Mouse (Mus musculus) cortical plate, adult 2 months (tissue): ENCODE results near the gene Nrap.

Experiments
- CTCF ChIP-seq: fragments of 200-500 bp; IDR thresholded peaks from 2 replicates; pipeline ENCODE4 v1.5.1; 2011; ENCODE audit warnings: mild to moderate bottlenecking, control low read depth, low read length; ENCODE audit not compliant: insufficient read depth; ENCODE audit errors: extremely low read depth
- POLR2A ChIP-seq: fragments of 200-500 bp; IDR thresholded peaks from 2 replicates; pipeline ENCODE4 v1.6.1; 2011; ENCODE audit warnings: mild to moderate bottlenecking, low read length, control low read depth; ENCODE audit not compliant: insufficient read depth; ENCODE audit errors: extremely low read depth

DNA sequence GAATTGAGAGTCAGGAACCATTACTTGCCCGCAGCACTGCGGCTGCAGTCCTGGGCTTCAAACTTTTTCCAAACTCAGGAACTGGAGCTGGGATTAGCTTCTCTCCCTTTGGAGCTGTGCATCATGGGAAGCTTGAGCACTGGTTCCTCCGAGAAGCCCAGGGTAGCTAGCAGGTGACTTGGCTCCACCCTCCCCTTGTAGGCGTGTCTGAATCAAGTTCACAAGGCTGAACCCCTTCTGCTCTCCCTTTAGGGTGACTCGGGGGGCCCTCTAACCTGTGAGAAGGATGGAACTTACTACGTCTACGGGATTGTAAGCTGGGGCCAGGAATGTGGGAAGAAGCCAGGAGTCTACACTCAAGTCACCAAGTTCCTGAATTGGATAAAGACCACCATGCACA lies 70.6 kb downstream of the Nrap start:
- TF ChIP-seq CTCF (no peak), POLR2A (no peak)
